Mouse (Mus musculus) erythroblast, embryonic 14.5 days (primary cell): Measurements from ENCODE around the gene Tsc22d1.

Experiments
- GATA1 ChIP-seq: IDR thresholded peaks from 2 replicates; pipeline ENCODE4 v1.6.1; 2012; ENCODE audit warnings: low read length, inconsistent platforms, mixed read lengths
- TAL1 ChIP-seq: IDR thresholded peaks from 3 replicates; pipeline ENCODE4 v1.6.1; 2012; ENCODE audit warnings: low read length, inconsistent platforms, mixed read lengths

GRCm38 (mm10) chr14:76515620-76516019 lies 100.9 kb downstream of the Tsc22d1 start:
- TF ChIP-seq TAL1, result no peak
- no peak for TF ChIP-seq GATA1
